Mouse (Mus musculus) MEL (cell line): ENCODE data around the gene Rpp14. TPM values are rescaled to one million over a fixed set of nuclear protein-coding genes. Genes with fewer than 3 reads are reported as not detected.

Experiments
- DNase-seq: peaks from one replicate; pipeline ENCODE4 v3.0.0; 2011; ENCODE audit warnings: low read depth, low spot score
- H3K27ac ChIP-seq: 2 replicates; pipeline ENCODE4 v1.5.1; 2012; ENCODE audit warnings: low read depth, mild to moderate bottlenecking, control low read depth, low read length, moderate library complexity; ENCODE audit not compliant: control insufficient read depth
- H3K27me3 ChIP-seq, 2 experiments: fragments of 150-350 bp in 1 of 2; sonication (generic) in 1 of 2; 2 replicates each; pipeline ENCODE4 v1.6.1; 2012; ENCODE audit warnings: low read length in 2 of 2, mild to moderate bottlenecking in 2 of 2, improper control_type of control experiment in 1 of 2, moderate library complexity in 1 of 2; ENCODE audit not compliant: insufficient read depth in 2 of 2, control insufficient read depth in 1 of 2
- H3K36me3 ChIP-seq, 2 experiments: 2 replicates each; pipeline ENCODE4 v1.6.1; 2012 to 2014; ENCODE audit warnings: low read length in 2 of 2, improper control_type of control experiment in 1 of 2, inconsistent platforms in 1 of 2, mild to moderate bottlenecking in 1 of 2; ENCODE audit not compliant: insufficient read depth in 2 of 2, control insufficient read depth in 1 of 2
- H3K4me1 ChIP-seq, 2 experiments: fragments of 150-350 bp in 1 of 2; sonication (generic) in 1 of 2; 2 replicates each; pipeline ENCODE4 v1.6.1; 2012; ENCODE audit warnings: low read length in 2 of 2, improper control_type of control experiment in 1 of 2, mild to moderate bottlenecking in 1 of 2; ENCODE audit not compliant: insufficient read depth in 2 of 2, control insufficient read depth in 1 of 2
- H3K4me3 ChIP-seq, 2 experiments: fragments of 150-350 bp in 1 of 2; sonication (generic) in 1 of 2; 2 replicates each; pipeline ENCODE4 v1.5.1; 2012; ENCODE audit warnings: low read depth in 2 of 2, low read length in 2 of 2, mild to moderate bottlenecking in 2 of 2, moderate library complexity in 2 of 2, control low read depth in 1 of 2, improper control_type of control experiment in 1 of 2; ENCODE audit not compliant: control insufficient read depth in 1 of 2, insufficient read depth in 1 of 2
- H3K79me2 ChIP-seq: 2 replicates; pipeline ENCODE4 v1.6.1; 2012; ENCODE audit warnings: mild to moderate bottlenecking, low read length, moderate library complexity; ENCODE audit not compliant: control insufficient read depth, poor library complexity, insufficient read depth
- H3K9ac ChIP-seq: 2 replicates; pipeline ENCODE4 v1.6.1; 2012; ENCODE audit warnings: low read depth, mild to moderate bottlenecking, control low read depth, low read length, moderate library complexity; ENCODE audit not compliant: control insufficient read depth, poor library complexity, severe bottlenecking
- H3K9me3 ChIP-seq: fragments of 150-350 bp; sonication (generic); replicated peaks from 2 replicates; pipeline ENCODE4 v1.6.1; 2012; ENCODE audit warnings: mild to moderate bottlenecking, low read length, improper control_type of control experiment, moderate library complexity; ENCODE audit not compliant: insufficient read depth
- BHLHE40 ChIP-seq: IDR thresholded peaks from 2 replicates; pipeline ENCODE4 v1.6.1; 2012; ENCODE audit warnings: low read depth, mild to moderate bottlenecking, inconsistent platforms, low read length, improper control_type of control experiment, borderline replicate concordance
- CHD2 ChIP-seq: IDR thresholded peaks from 2 replicates; pipeline ENCODE4 v1.6.1; 2011; ENCODE audit warnings: low read length, improper control_type of control experiment
- EP300 ChIP-seq, 2 experiments: IDR thresholded peaks; 2 replicates each; pipeline ENCODE4 v1.6.1; 2011; ENCODE audit warnings: improper control_type of control experiment in 2 of 2, low read length in 2 of 2, low read depth in 1 of 2, mild to moderate bottlenecking in 1 of 2
- ETS1 ChIP-seq: IDR thresholded peaks from 2 replicates; pipeline ENCODE4 v1.6.1; 2012; ENCODE audit warnings: low read depth, mild to moderate bottlenecking, inconsistent platforms, low read length, improper control_type of control experiment, moderate library complexity
- GATA1 ChIP-seq: IDR thresholded peaks from 2 replicates; pipeline ENCODE4 v1.6.1; 2011; ENCODE audit warnings: low read depth, low read length, improper control_type of control experiment
- JUND ChIP-seq: IDR thresholded peaks from 2 replicates; pipeline ENCODE4 v1.6.1; 2011; ENCODE audit warnings: low read depth, mild to moderate bottlenecking, improper control_type of control experiment, low read length
- KAT2A ChIP-seq: conservative IDR thresholded peaks from 2 replicates; pipeline ENCODE4 v1.6.1; 2012; ENCODE audit warnings: low read depth, low read length, improper control_type of control experiment, inconsistent platforms
- MAZ ChIP-seq: IDR thresholded peaks from 2 replicates; pipeline ENCODE4 v1.6.1; 2012; ENCODE audit warnings: low read depth, mild to moderate bottlenecking, inconsistent platforms, low read length, improper control_type of control experiment
- MXI1 ChIP-seq: IDR thresholded peaks from 2 replicates; pipeline ENCODE4 v1.6.1; 2011; ENCODE audit warnings: mild to moderate bottlenecking, low read depth, low read length, improper control_type of control experiment
- MYC ChIP-seq: IDR thresholded peaks from 2 replicates; pipeline ENCODE4 v1.6.1; 2011; ENCODE audit warnings: low read depth, mild to moderate bottlenecking, low read length, improper control_type of control experiment, moderate library complexity
- NRF1 ChIP-seq: IDR thresholded peaks from 2 replicates; pipeline ENCODE4 v1.6.1; 2014; ENCODE audit warnings: low read depth, mild to moderate bottlenecking, inconsistent platforms, low read length, improper control_type of control experiment, moderate library complexity; ENCODE audit not compliant: poor library complexity, insufficient read depth, severe bottlenecking
- POLR2A ChIP-seq, 2 experiments: IDR thresholded peaks; 2 replicates each; pipeline ENCODE4 v1.6.1; 2011 to 2012; ENCODE audit warnings: low read length in 2 of 2, mild to moderate bottlenecking in 2 of 2, control low read depth in 1 of 2, improper control_type of control experiment in 1 of 2, low read depth in 1 of 2, moderate library complexity in 1 of 2; ENCODE audit not compliant: control insufficient read depth in 1 of 2, insufficient read depth in 1 of 2, poor library complexity in 1 of 2
- POLR2AphosphoS2 ChIP-seq: IDR thresholded peaks from 2 replicates; pipeline ENCODE4 v1.6.1; 2011; ENCODE audit warnings: low read length, improper control_type of control experiment
- RAD21 ChIP-seq: IDR thresholded peaks from 2 replicates; pipeline ENCODE4 v1.6.1; 2011; ENCODE audit warnings: mild to moderate bottlenecking, low read depth, low read length, improper control_type of control experiment
- RCOR1 ChIP-seq: IDR thresholded peaks from 2 replicates; pipeline ENCODE4 v1.6.1; 2012; ENCODE audit warnings: low read depth, mild to moderate bottlenecking, inconsistent platforms, low read length, improper control_type of control experiment
- SMC3 ChIP-seq: IDR thresholded peaks from 2 replicates; pipeline ENCODE4 v1.6.1; 2011; ENCODE audit warnings: low read depth, low read length, improper control_type of control experiment
- TBP ChIP-seq: IDR thresholded peaks from 2 replicates; pipeline ENCODE4 v1.8.0; 2011; ENCODE audit warnings: low read depth, low read length, improper control_type of control experiment
- TCF12 ChIP-seq: IDR thresholded peaks from 2 replicates; pipeline ENCODE4 v1.6.1; 2014; ENCODE audit warnings: low read depth, mild to moderate bottlenecking, inconsistent platforms, low read length, improper control_type of control experiment, moderate library complexity
- USF1 ChIP-seq: IDR thresholded peaks from 2 replicates; pipeline ENCODE4 v1.6.1; 2014; ENCODE audit warnings: low read depth, mild to moderate bottlenecking, inconsistent platforms, low read length, improper control_type of control experiment, moderate library complexity
- USF2 ChIP-seq, 2 experiments: IDR thresholded peaks; 2 replicates each; pipeline ENCODE4 v1.6.1; 2011 to 2012; ENCODE audit warnings: improper control_type of control experiment in 2 of 2, low read length in 2 of 2, borderline replicate concordance in 1 of 2, inconsistent platforms in 1 of 2, low read depth in 1 of 2, mild to moderate bottlenecking in 1 of 2; ENCODE audit not compliant: insufficient read depth in 1 of 2
- ZC3H11A ChIP-seq: IDR thresholded peaks from 2 replicates; pipeline ENCODE4 v1.6.1; 2012; ENCODE audit warnings: low read depth, mild to moderate bottlenecking, inconsistent platforms, low read length, improper control_type of control experiment
- ZKSCAN1 ChIP-seq: IDR thresholded peaks from 2 replicates; pipeline ENCODE4 v1.6.1; 2012; ENCODE audit warnings: low read depth, mild to moderate bottlenecking, inconsistent platforms, low read length, improper control_type of control experiment, moderate library complexity
- ZMIZ1 ChIP-seq: IDR thresholded peaks from 2 replicates; pipeline ENCODE4 v1.6.1; 2012; ENCODE audit warnings: low read depth, mild to moderate bottlenecking, inconsistent platforms, low read length, improper control_type of control experiment, moderate library complexity
- polyA plus RNA-seq, 2 experiments: library from polyadenylated mRNA; stranded (reverse) in 1 of 2; unstranded in 1 of 2; fragments of >175 nt in 1 of 2; fragments of >200 nt in 1 of 2; gene quantifications; 2 replicates each; pipeline versions ENCODE4 v1.2.1 to v1.2.4; 2012; ENCODE audit warnings: low replicate concordance in 2 of 2, low read depth in 1 of 2; ENCODE audit not compliant: insufficient read length in 2 of 2, insufficient read depth in 1 of 2, missing spikeins in 1 of 2
- total RNA-seq: library from RNA; depleted of rRNA; stranded (reverse); fragments of 300-350 nt; gene quantifications from 2 replicates; pipeline ENCODE4 v1.2.3, GENCODE M21; 2012

The Rpp14 gene
- total and polyA plus RNA-seq, 3 experiments: 41.2 to 45.5 TPM; not detected in 1

DNA sequence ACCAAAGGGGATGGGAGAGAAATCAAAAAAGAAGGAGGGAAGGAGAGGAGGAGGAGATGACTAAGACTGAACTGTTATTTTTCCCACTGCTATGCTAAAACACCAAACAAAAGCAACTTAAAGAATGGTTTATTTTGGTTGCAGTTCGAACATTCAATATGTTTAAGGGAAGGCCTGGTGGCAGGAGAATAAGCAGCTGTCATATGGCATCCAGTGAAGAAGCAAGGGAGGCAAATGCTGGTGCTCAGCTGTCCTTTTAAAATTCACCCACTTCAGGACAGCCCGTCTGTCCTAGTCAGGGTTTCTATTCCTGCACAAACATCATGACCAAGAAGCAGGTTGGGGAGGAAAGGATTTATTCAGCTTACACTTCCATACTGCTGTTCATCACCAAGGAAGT is 37.2 kb downstream of the Rpp14 start:
- DNase-seq: no peak
- H3K4me1 ChIP-seq: peaks cover 0 to 5% of the 10 kb centered on the region in 2 experiments; a peak in 1 of 4 replicates
- H3K27ac ChIP-seq: no peak overlapping the region
- H3K4me3 ChIP-seq: no peak overlapping the region
- peaks cover 0 to 2% of the 10 kb centered on the region in 2 experiments; a peak in 1 of 4 replicates for H3K36me3 ChIP-seq
- no peaks in the 10 kb centered on the region for H3K79me2 ChIP-seq
- H3K9me3 ChIP-seq: no peaks in the 10 kb centered on the region
- no peak overlapping the region for H3K9ac ChIP-seq
- H3K27me3 ChIP-seq: no peaks in the 10 kb centered on the region
- no peak for TF ChIP-seq ETS1
- TF ChIP-seq MAZ: no peak
- no peak for TF ChIP-seq JUND
- TF ChIP-seq NRF1: no peak
- no peak for TF ChIP-seq RCOR1
- TF ChIP-seq CHD2: no peak
- no peak for TF ChIP-seq KAT2A
- TF ChIP-seq SMC3: no peak
- no peak for TF ChIP-seq ZC3H11A
- no peak for TF ChIP-seq EP300 (IDR thresholded peaks at IDR 0.05; ENCODE audit: low read depth in 1 of 2, low read length in 2 of 2)
- no peak for TF ChIP-seq BHLHE40
- no peak for TF ChIP-seq TCF12
- TF ChIP-seq MYC: no peak
- no peak for TF ChIP-seq POLR2A (IDR thresholded peaks at IDR 0.05; ENCODE audit: control insufficient read depth in 1 of 2, insufficient read depth in 1 of 2, low read depth in 1 of 2, low read length in 2 of 2, poor library complexity in 1 of 2)
- no peak for TF ChIP-seq POLR2AphosphoS2
- no peak for TF ChIP-seq ZKSCAN1
- no peak for TF ChIP-seq TBP
- no peak for TF ChIP-seq USF1

DNA sequence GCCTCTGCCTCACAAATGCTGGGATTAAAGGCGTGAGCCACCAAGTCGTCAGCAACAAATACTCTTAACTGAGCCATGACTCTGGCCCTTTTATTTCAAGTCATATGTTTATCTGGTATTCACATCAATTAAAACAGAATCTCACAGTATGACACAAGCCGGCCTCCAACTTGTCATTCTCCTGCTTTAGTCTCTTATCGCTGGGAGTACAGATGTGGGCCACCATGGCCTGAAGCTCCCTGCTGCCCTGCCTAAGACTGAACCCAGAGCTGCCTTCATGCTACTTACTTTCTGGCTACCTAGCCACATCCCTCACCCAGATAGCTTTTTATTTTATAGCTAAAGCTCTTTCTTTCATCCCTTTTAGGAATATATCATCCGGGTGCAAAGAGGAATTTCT is 39.3 kb downstream of the Rpp14 start:
- no peak overlapping the region for H3K4me3 ChIP-seq
- no peaks in the 10 kb centered on the region for H3K79me2 ChIP-seq
- no peak for TF ChIP-seq ZMIZ1
- no peak for TF ChIP-seq USF2 (IDR thresholded peaks at IDR 0.05; ENCODE audit: borderline replicate concordance in 1 of 2, insufficient read depth in 1 of 2, low read depth in 1 of 2, low read length in 2 of 2)
- no peak for TF ChIP-seq MAZ
- no peak for TF ChIP-seq KAT2A
- no peak for TF ChIP-seq MXI1
- no peak for TF ChIP-seq POLR2AphosphoS2
- no peak for TF ChIP-seq JUND
- TF ChIP-seq GATA1: no peak
- TF ChIP-seq ZC3H11A: no peak
- TF ChIP-seq NRF1: no peak
- no peak for TF ChIP-seq RAD21
- no peak overlapping the region for H3K9ac ChIP-seq
- H3K36me3 ChIP-seq: peaks cover 0 to 2% of the 10 kb centered on the region in 2 experiments; a peak in 1 of 4 replicates
- H3K4me1 ChIP-seq: peaks cover 0 to 5% of the 10 kb centered on the region in 2 experiments; a peak in 1 of 4 replicates
- H3K27me3 ChIP-seq: no peaks in the 10 kb centered on the region
- H3K9me3 ChIP-seq: no peaks in the 10 kb centered on the region
- DNase-seq: peak; percentile 8
- H3K27ac ChIP-seq: no peak overlapping the region
